Mouse (Mus musculus) kidney, adult 2 months (tissue): Measurements from ENCODE around the gene Zdhhc16. TPM values are rescaled to one million over a fixed set of nuclear protein-coding genes. Genes with fewer than 3 reads are reported as not detected.

Source experiments
- DNase-seq: peaks from one replicate; pipeline ENCODE4 v3.0.0; 2021
- H3K27ac ChIP-seq: fragments of 200-500 bp; 2 replicates; pipeline ENCODE4 v1.5.1; 2012; ENCODE audit warnings: low read depth, low read length, control low read depth, inconsistent platforms; ENCODE audit not compliant: insufficient read depth
- H3K27me3 ChIP-seq: fragments of 200-500 bp; replicated peaks from 2 replicates; pipeline ENCODE4 v1.6.1; 2012; ENCODE audit warnings: mild to moderate bottlenecking, moderate library complexity, low read length, inconsistent platforms; ENCODE audit not compliant: control insufficient read depth, insufficient read depth
- H3K36me3 ChIP-seq: fragments of 200-500 bp; 2 replicates; pipeline ENCODE4 v1.6.1; 2012; ENCODE audit warnings: mild to moderate bottlenecking, moderate library complexity, low read length, inconsistent platforms; ENCODE audit not compliant: control insufficient read depth, insufficient read depth
- H3K4me1 ChIP-seq: fragments of 200-500 bp; 2 replicates; pipeline ENCODE4 v1.6.1; 2011; ENCODE audit warnings: low read length; ENCODE audit not compliant: control insufficient read depth, insufficient read depth
- H3K4me3 ChIP-seq: fragments of 200-500 bp; 2 replicates; pipeline ENCODE4 v1.5.1; 2011; ENCODE audit warnings: mild to moderate bottlenecking, low read depth, low read length, control low read depth; ENCODE audit not compliant: insufficient read depth
- CTCF ChIP-seq: fragments of 200-500 bp; conservative IDR thresholded peaks from 2 replicates; pipeline ENCODE4 v1.5.1; 2011; ENCODE audit warnings: low read depth, mild to moderate bottlenecking, control low read depth, low read length, moderate library complexity, mixed read lengths; ENCODE audit not compliant: insufficient read depth, insufficient read length
- POLR2A ChIP-seq: fragments of 200-500 bp; IDR thresholded peaks from one replicate; pipeline ENCODE4 v1.6.1; 2011; ENCODE audit warnings: low read depth, low read length, control low read depth
- WGBS: fragments of 180-500 bp; shearing (Covaris S2); methylation state at CpG from one replicate; pipeline ENCODE4 v1.1.7; 2018; 5-methylcytosine and 5-hydroxymethylcytosine counted together
- polyA plus RNA-seq: library from polyadenylated mRNA; depleted of rRNA; stranded (reverse); fragments of >200 nt; gene quantifications from 2 replicates; pipeline ENCODE4 v1.2.3, GENCODE M21; 2012; rRNA removed

Zdhhc16 gene
- polyA plus RNA-seq, 1 experiment = 74.2 TPM

DNA sequence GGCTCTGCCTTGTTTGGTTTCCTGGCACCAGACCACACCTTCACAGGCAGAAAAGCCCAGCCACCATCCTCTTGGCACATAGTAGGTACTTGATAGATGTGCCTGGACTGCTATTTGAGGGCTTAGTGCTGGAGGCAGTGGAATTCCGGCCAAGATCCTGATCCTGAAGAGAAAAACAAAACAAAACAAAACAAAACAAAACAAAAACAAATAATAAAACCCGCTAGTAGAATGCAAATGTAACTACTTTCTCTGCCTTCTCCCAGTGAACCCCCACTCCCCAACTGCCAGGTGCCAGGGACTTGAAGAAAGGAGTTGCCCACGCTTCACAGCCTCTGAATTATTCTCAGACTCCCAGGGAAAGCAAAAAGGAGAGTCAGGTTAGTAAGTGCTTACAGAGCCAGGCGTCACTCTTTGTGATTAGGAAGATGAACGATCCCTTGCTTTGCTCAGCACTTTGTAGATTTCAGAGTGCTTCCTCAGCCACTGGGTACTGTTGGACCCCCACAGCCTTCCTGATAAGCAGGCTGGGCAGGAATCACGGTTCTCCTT lies 58.7 kb downstream of the Zdhhc16 start:
- WGBS = 37% methylated on average over 6 of the region's 6 CpGs
- no peaks in the 10 kb centered on the region for H3K27me3 ChIP-seq
- no peak for DNase-seq
- TF ChIP-seq POLR2A (no peak), CTCF (no peak)
- H3K27ac ChIP-seq = peak overlapping the region; percentile 25
- H3K36me3 ChIP-seq = no peaks in the 10 kb centered on the region
- H3K4me3 ChIP-seq = no peak overlapping the region
- H3K4me1 ChIP-seq = peaks cover 27% of the 10 kb centered on the region

DNA sequence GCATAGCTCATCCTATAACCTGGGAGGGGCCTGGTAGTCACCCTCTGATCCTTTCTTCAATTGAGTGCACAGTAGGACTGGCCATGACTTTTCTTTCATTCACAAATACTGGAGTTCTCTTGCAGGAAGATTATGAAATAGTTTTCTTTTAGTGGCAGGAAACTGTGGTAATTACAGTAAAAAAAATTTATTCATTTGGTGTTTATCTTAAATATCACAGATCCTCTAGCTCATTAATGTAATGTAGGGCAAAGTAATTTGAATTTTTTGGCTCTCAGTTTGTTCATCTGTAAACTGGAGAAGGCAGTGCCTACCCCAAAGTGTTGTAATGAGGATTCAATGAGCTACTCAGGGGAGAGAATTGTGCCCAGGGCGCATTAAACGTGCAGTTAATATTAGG lies 59.7 kb downstream of the Zdhhc16 start:
- DNase-seq = no peak
- WGBS = 51% methylated on average over 2 of the region's 2 CpGs
- Histone ChIP-seq H3K27me3 (no peaks in the 10 kb centered on the region), H3K36me3 (no peaks in the 10 kb centered on the region), H3K4me1 (peaks cover 27% of the 10 kb centered on the region), H3K27ac (no peak overlapping the region), H3K4me3 (no peak overlapping the region)
- no peak for TF ChIP-seq POLR2A
- no peak for TF ChIP-seq CTCF

DNA sequence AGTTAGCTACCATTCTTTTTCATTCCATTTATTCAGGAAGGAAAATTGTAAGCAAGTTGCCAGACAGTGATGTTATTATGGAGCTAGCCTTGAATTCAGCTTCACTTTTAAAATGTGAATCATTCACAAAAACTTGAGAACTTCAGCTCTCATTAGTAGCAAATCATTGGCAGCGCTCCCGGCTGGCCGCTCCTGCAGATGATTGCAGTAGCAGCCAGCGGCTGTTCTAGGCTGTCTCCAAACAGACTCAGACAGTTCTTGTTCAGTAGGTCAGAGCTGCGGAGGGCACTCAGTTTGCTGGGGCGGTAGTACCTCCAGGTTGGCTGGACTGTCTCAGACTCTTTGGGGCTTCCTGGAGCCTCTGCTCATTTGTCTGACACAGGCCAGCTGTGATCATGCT lies 60.2 kb downstream of the Zdhhc16 start:
- H3K4me3 ChIP-seq = no peak overlapping the region
- H3K27me3 ChIP-seq = no peaks in the 10 kb centered on the region
- 15% methylated on average over 6 of the region's 6 CpGs for WGBS
- no peak overlapping the region for H3K27ac ChIP-seq
- peaks cover 24% of the 10 kb centered on the region for H3K4me1 ChIP-seq
- peak; percentile 94 for DNase-seq
- H3K36me3 ChIP-seq = no peaks in the 10 kb centered on the region
- TF ChIP-seq CTCF (no peak), POLR2A (no peak)

Other genes starting within 250 kb of the Zdhhc16 start
- 0.05 and 0.17 TPM in 2 replicates for gene Slit1, start 189.8 kb upstream of the Zdhhc16 start, polyA plus RNA-seq
- 1.0 and 1.3 TPM in 2 replicates for gene Arhgap19, start 131.4 kb upstream of the Zdhhc16 start, polyA plus RNA-seq
- 1.3 and 1.6 TPM in 2 replicates for gene Frat1, start 103.5 kb upstream of the Zdhhc16 start, polyA plus RNA-seq
- 1.4 TPM in 2 replicates for gene Frat2, start 85.3 kb upstream of the Zdhhc16 start, polyA plus RNA-seq
- gene Rrp12, start 37.3 kb upstream of the Zdhhc16 start, polyA plus RNA-seq = 3.6 and 4.0 TPM in 2 replicates
- 493 and 500 TPM in 2 replicates for gene Pgam1, start 21.6 kb upstream of the Zdhhc16 start, polyA plus RNA-seq
- 11.8 and 15.2 TPM in 2 replicates for gene Exosc1, start 57 bp upstream of the Zdhhc16 start, polyA plus RNA-seq
- 54.9 and 56.1 TPM in 2 replicates for gene Mms19, start 47.7 kb downstream of the Zdhhc16 start, polyA plus RNA-seq
- 23.0 and 28.2 TPM in 2 replicates for gene Ubtd1, start 48.3 kb downstream of the Zdhhc16 start, polyA plus RNA-seq
- gene Ankrd2, start 102.5 kb downstream of the Zdhhc16 start, polyA plus RNA-seq = 0.14 and 2.2 TPM in 2 replicates
- 167 and 177 TPM in 2 replicates for gene Hoga1, start 112.1 kb downstream of the Zdhhc16 start, polyA plus RNA-seq
- 3.6 and 5.1 TPM in 2 replicates for gene 4933411K16Rik, start 118.8 kb downstream of the Zdhhc16 start, polyA plus RNA-seq
- 25.9 and 26.3 TPM in 2 replicates for gene Morn4, start 152.9 kb downstream of the Zdhhc16 start, polyA plus RNA-seq
- 41.7 and 45.4 TPM in 2 replicates for gene Pi4k2a, start 157.0 kb downstream of the Zdhhc16 start, polyA plus RNA-seq
- 17.5 and 19.5 TPM in 2 replicates for gene Avpi1, start 195.6 kb downstream of the Zdhhc16 start, polyA plus RNA-seq
- gene Marveld1, start 213.9 kb downstream of the Zdhhc16 start, polyA plus RNA-seq = 44.6 and 53.2 TPM in 2 replicates
- 30.7 and 32.6 TPM in 2 replicates for gene Zfyve27, start 230.5 kb downstream of the Zdhhc16 start, polyA plus RNA-seq